Mouse (Mus musculus): ENCODE results near the gene Spsb4. TPM values are rescaled to one million over a fixed set of nuclear protein-coding genes. Genes with fewer than 3 reads are reported as not detected.

Gene Spsb4
- 36.4 and 72.4 TPM in 2 replicates for total RNA-seq (2014; rRNA removed; ENCODE audit: low replicate concordance)
- 31.8 and 32.5 TPM in 2 replicates for polyA plus RNA-seq (2015; fragmentation: Nextera tagmentation; extraction: Ambion mirVana)

DNA sequence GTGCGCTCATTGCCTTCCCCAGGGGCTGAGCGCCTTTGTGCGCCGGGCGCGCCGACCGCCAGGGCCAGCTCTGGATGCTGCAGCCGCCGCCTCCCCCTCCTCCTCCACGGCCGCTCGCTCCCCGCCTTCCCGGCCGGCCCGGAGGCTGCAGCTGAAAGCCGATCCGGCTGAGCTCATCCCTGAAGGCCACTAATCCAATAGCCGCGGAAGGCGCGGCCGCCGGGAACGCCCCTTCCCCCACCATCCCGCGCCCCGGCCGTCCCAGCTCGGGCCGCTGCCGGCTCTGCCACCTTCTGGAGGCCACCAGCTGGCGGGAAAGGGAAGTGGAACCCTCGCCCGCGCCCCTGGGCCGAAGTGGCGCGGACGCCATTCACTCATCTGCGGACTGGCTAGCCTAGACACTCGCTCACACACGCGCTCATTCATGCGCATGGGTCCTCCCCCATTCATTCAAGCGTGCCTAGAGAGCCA, at the start of gene Spsb4:
Gene Spsb4, minus strand, starts transcription at position 167 of the 471 bp plus-strand sequence.
- ATAC-seq (ENCODE audit: insufficient read depth, low read depth) (peak; percentile 91), DNase-seq (ENCODE audit: low spot score) (peak; percentile 92)
- no peak for TF ChIP-seq EP300 (IDR thresholded peaks at IDR 0.05; ENCODE audit: low read depth)
- peak; percentile 61 for TF ChIP-seq CTCF (IDR thresholded peaks at IDR 0.05; ENCODE audit: low read depth)
- under 1% methylated on average over 45 of the region's 47 CpGs for WGBS
- Histone ChIP-seq H3K4me2 (ENCODE audit: low read depth, low read length) (peak within 1 kb of the TSS; percentile 87), H3K9me3 (replicated peaks; ENCODE audit: control insufficient read depth, low read length) (no peaks in the 10 kb centered on the region), H3K4me1 (ENCODE audit: control insufficient read depth, insufficient read depth) (peaks cover 13% of the 10 kb centered on the region), H3K27ac (ENCODE audit: low read depth) (peak within 1 kb of the TSS; percentile 91), H3K27me3 (ENCODE audit: control insufficient read depth, insufficient read depth, low read length) (peaks cover 9% of the 10 kb centered on the region; the same call in 1 of the 2 replicates), H3K4me3 (ENCODE audit: low read depth, low read length) (peak within 1 kb of the TSS; percentile 69), H3K36me3 (replicated peaks; ENCODE audit: control insufficient read depth, insufficient read depth, low read length) (no peaks in the 10 kb centered on the region), H3K9ac (replicated peaks; ENCODE audit: low read depth, low read length) (peak within 1 kb of the TSS; percentile 73)

DNA sequence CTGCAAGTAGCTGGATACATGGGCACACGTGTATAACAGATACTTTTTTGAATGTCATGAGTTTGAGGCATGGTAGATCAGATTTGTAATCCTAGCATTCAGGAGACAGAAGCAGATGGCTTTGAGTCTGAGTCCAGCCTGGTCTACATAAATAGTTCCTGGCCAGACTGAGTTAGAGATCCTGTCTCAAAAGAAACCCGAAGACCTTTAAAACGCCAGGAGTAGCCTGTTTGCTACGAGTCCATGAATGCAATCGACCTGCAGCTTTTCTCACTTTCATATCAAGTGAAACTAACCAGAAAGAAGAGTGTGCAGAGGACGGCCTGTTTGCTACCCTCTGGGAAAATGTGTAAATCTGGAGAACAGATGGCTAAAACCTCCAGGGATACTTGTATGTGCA, 49.1 kb upstream of the Spsb4 start:
- DNase-seq (ENCODE audit: low spot score) (no peak), ATAC-seq (ENCODE audit: insufficient read depth, low read depth) (no peak)
- Histone ChIP-seq H3K27me3 (ENCODE audit: control insufficient read depth, insufficient read depth, low read length) (no peaks in the 10 kb centered on the region), H3K27ac (ENCODE audit: low read depth) (no peak overlapping the region), H3K4me3 (ENCODE audit: low read depth, low read length) (no peak overlapping the region), H3K36me3 (replicated peaks; ENCODE audit: control insufficient read depth, insufficient read depth, low read length) (peaks cover 4% of the 10 kb centered on the region; the same call in 1 of the 2 replicates), H3K4me1 (ENCODE audit: control insufficient read depth, insufficient read depth) (no peaks in the 10 kb centered on the region), H3K9ac (replicated peaks; ENCODE audit: low read depth, low read length) (no peak overlapping the region), H3K9me3 (replicated peaks; ENCODE audit: control insufficient read depth, low read length) (no peaks in the 10 kb centered on the region), H3K4me2 (ENCODE audit: low read depth, low read length) (no peak overlapping the region)
- 86% methylated on average over 6 of the region's 6 CpGs for WGBS
- TF ChIP-seq EP300 (IDR thresholded peaks at IDR 0.05; ENCODE audit: low read depth) (no peak), CTCF (IDR thresholded peaks at IDR 0.05; ENCODE audit: low read depth) (no peak)

DNA sequence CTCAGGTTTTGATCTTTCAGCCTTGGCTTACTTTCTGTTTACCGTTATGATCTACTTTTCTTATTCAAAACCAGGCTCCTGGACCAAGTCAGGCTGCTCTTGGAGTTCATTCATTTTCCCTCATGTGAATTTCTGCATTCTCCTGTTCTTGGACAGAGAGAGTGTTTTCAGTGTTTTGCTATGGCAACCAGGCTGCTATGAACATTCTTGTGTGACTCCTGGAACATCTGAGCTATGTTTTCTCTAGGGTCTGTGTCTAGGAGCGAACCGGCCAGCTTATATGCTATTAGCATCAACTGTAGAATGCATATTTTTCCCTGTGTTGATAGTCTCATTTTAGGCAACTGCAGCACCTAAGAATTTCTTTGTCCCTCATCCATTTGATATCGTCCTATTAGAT, 47.2 kb upstream of the Spsb4 start:
- ATAC-seq (ENCODE audit: insufficient read depth, low read depth) (peak; percentile 44), DNase-seq (ENCODE audit: low spot score) (no peak)
- H3K9me3 ChIP-seq (replicated peaks; ENCODE audit: control insufficient read depth, low read length), result no peaks in the 10 kb centered on the region
- no peak overlapping the region for H3K9ac ChIP-seq (replicated peaks; ENCODE audit: low read depth, low read length)
- H3K4me2 ChIP-seq (ENCODE audit: low read depth, low read length), result no peak overlapping the region
- no peak overlapping the region for H3K27ac ChIP-seq (ENCODE audit: low read depth)
- H3K4me3 ChIP-seq (ENCODE audit: low read depth, low read length), result no peak overlapping the region
- WGBS, result 70% methylated on average over 4 of the region's 4 CpGs
- H3K36me3 ChIP-seq (replicated peaks; ENCODE audit: control insufficient read depth, insufficient read depth, low read length), result 0 out of 2 replicates have a peak, but pooled peaks cover under 1% of the 10 kb centered on the region
- no peaks in the 10 kb centered on the region for H3K27me3 ChIP-seq (ENCODE audit: control insufficient read depth, insufficient read depth, low read length)
- no peaks in the 10 kb centered on the region for H3K4me1 ChIP-seq (ENCODE audit: control insufficient read depth, insufficient read depth)
- TF ChIP-seq CTCF (IDR thresholded peaks at IDR 0.05; ENCODE audit: low read depth) (no peak), EP300 (IDR thresholded peaks at IDR 0.05; ENCODE audit: low read depth) (no peak)

DNA sequence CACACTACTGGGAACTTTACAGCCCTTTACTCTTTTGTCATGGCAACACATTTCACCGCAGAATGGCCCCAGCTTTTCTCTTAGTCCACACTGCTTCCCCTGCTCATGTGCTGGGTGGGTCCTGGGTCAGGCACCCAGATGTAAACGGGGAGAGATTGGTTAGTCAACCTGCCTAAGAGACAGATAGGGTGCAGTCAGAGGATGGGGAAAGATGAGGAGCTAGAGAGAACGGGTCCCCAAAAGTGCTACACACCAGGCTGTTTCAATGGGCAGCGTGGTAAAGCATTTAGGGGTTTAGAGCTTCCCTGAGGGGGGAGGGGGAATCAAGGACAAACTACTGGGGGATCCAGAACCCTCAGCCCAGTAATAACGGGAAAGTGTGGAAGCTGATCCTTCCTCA, 46.6 kb upstream of the Spsb4 start:
- no peak for ATAC-seq (ENCODE audit: insufficient read depth, low read depth)
- TF ChIP-seq EP300 (IDR thresholded peaks at IDR 0.05; ENCODE audit: low read depth), result no peak
- 68% methylated on average over 5 of the region's 5 CpGs for WGBS

DNA sequence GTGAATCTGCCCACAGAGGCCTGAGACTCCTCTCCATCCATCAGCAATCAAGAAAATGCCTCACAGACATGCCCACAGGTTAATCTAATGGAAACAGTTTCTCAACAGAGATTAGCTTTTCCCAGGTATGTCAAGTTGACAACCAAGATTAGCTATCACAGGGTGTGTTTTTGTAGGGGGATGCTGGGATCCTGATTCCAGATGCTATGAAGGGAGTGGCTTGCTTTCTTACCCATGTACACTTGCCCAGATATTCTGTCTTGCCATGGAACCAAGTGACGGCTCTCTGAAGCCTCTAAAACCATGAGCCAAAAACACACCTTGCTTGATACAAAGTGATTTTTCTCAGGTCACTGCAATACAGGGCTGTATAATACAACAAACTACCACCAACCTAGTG, 45.5 kb upstream of the Spsb4 start:
- H3K4me2 ChIP-seq (ENCODE audit: low read depth, low read length), result no peak overlapping the region
- no peak overlapping the region for H3K27ac ChIP-seq (ENCODE audit: low read depth)
- ATAC-seq (ENCODE audit: insufficient read depth, low read depth) (no peak), DNase-seq (ENCODE audit: low spot score) (no peak)
- no peaks in the 10 kb centered on the region for H3K4me1 ChIP-seq (ENCODE audit: control insufficient read depth, insufficient read depth)
- H3K36me3 ChIP-seq (replicated peaks; ENCODE audit: control insufficient read depth, insufficient read depth, low read length), result no peaks in the 10 kb centered on the region
- 90% methylated on average over 1 of the region's 1 CpGs for WGBS
- no peak for TF ChIP-seq CTCF (IDR thresholded peaks at IDR 0.05; ENCODE audit: low read depth)
- no peak for TF ChIP-seq EP300 (IDR thresholded peaks at IDR 0.05; ENCODE audit: low read depth)
- no peak overlapping the region for H3K4me3 ChIP-seq (ENCODE audit: low read depth, low read length)
- no peaks in the 10 kb centered on the region for H3K27me3 ChIP-seq (ENCODE audit: control insufficient read depth, insufficient read depth, low read length)
- H3K9ac ChIP-seq (replicated peaks; ENCODE audit: low read depth, low read length), result no peak overlapping the region
- no peaks in the 10 kb centered on the region for H3K9me3 ChIP-seq (replicated peaks; ENCODE audit: control insufficient read depth, low read length)

More for the DNA sequence above, 46.6 kb upstream of the Spsb4 start:
- Histone ChIP-seq H3K4me1 (ENCODE audit: control insufficient read depth, insufficient read depth) (no peaks in the 10 kb centered on the region), H3K27ac (ENCODE audit: low read depth) (no peak overlapping the region), H3K4me2 (ENCODE audit: low read depth, low read length) (no peak overlapping the region), H3K27me3 (ENCODE audit: control insufficient read depth, insufficient read depth, low read length) (no peaks in the 10 kb centered on the region), H3K9me3 (replicated peaks; ENCODE audit: control insufficient read depth, low read length) (no peaks in the 10 kb centered on the region), H3K36me3 (replicated peaks; ENCODE audit: control insufficient read depth, insufficient read depth, low read length) (no peaks in the 10 kb centered on the region), H3K4me3 (ENCODE audit: low read depth, low read length) (no peak overlapping the region), H3K9ac (replicated peaks; ENCODE audit: low read depth, low read length) (no peak overlapping the region)
- DNase-seq (ENCODE audit: low spot score), result no peak

DNA sequence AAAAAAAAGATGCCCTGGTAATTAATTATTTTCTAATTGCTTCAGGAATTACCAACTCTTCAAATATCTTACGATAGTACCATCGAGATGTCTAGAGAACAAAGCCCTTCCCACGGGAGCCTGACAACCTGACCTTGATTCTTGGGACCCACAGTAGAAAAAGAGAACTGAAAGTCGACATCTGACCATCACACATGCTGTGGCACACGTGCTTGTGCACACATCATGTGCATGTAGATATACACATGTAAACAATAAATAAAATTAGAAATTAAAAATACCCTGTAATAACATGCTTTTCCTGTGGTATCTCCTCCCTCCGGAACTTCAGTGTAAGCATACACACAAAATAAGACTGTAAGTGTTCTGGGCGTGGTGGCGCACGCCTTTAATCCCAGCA, 43.1 kb upstream of the Spsb4 start:
- H3K4me1 ChIP-seq (ENCODE audit: control insufficient read depth, insufficient read depth), result peaks cover 4% of the 10 kb centered on the region; the same call in 1 of the 2 replicates
- no peak overlapping the region for H3K4me2 ChIP-seq (ENCODE audit: low read depth, low read length)
- no peaks in the 10 kb centered on the region for H3K36me3 ChIP-seq (replicated peaks; ENCODE audit: control insufficient read depth, insufficient read depth, low read length)
- no peak for ATAC-seq (ENCODE audit: insufficient read depth, low read depth)
- TF ChIP-seq CTCF (IDR thresholded peaks at IDR 0.05; ENCODE audit: low read depth) (no peak), EP300 (IDR thresholded peaks at IDR 0.05; ENCODE audit: low read depth) (no peak)
- WGBS, result 90% methylated on average over 9 of the region's 9 CpGs
- no peak overlapping the region for H3K27ac ChIP-seq (ENCODE audit: low read depth)
- H3K4me3 ChIP-seq (ENCODE audit: low read depth, low read length), result no peak overlapping the region
- no peaks in the 10 kb centered on the region for H3K27me3 ChIP-seq (ENCODE audit: control insufficient read depth, insufficient read depth, low read length)
- H3K9ac ChIP-seq (replicated peaks; ENCODE audit: low read depth, low read length), result no peak overlapping the region
- H3K9me3 ChIP-seq (replicated peaks; ENCODE audit: control insufficient read depth, low read length), result no peaks in the 10 kb centered on the region
- no peak for DNase-seq (ENCODE audit: low spot score)

Measured in heart, postnatal 0 days (tissue).